Mouse (Mus musculus): ENCODE measurements at regions not wholly inside any gene's neighbourhood (a gene's known extent, or its start where the extent isn't known, plus 50 kb on each side); places are given as distances from the start of the nearest gene placed in this dataset.

DNA sequence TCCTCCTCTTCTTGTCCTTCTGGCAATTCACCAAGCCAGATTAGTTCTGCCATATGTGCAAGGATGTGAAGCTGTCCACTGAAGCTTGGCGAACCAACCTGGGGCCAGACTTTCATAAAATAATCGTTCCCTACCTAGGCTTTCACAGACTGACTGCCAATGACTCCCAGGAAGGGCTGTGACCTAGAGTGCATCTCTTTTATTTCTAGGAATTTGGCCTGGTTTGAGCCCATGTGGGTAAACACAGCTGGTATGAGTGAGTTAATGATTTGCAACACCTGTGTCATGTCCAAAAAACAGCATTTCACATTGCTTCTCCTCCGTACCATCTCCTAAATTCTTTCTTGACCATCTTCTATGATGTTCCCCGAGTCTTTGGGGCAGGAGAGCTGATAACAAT is 178.0 kb upstream of the A1bg start:
- TF ChIP-seq USF1 (IDR thresholded peaks at IDR 0.05; ENCODE audit: low read depth) (no peak), CEBPB (IDR thresholded peaks at IDR 0.05; ENCODE audit: insufficient read depth, poor library complexity, severe bottlenecking) (no peak), E2F4 (IDR thresholded peaks at IDR 0.05; ENCODE audit: insufficient read depth) (no peak), MAX (IDR thresholded peaks at IDR 0.05; ENCODE audit: low read depth) (no peak), REST (IDR thresholded peaks at IDR 0.05; ENCODE audit: insufficient read depth, insufficient read length) (no peak), POLR2A (IDR thresholded peaks at IDR 0.05; ENCODE audit: insufficient read length, low read depth) (no peak), POLR2AphosphoS2 (IDR thresholded peaks at IDR 0.05; ENCODE audit: insufficient read length, low read depth) (no peak)

Data from myocyte (in vitro differentiated cells).